Comparison of ENCODE assay signal across 8 mouse cellular contexts in genomic region chr4:46374455-46374854, GRCm38 (mm10). TPM values are rescaled to one million over a fixed set of nuclear protein-coding genes. Genes with fewer than 3 reads are reported as not detected.
DNase-seq lines count a peak whose midpoint lies in the region; ATAC-seq and TF ChIP-seq lines count a peak whose summit lies in the region.

No protein-coding gene starts in this region.

- peaks cover 25% of the 10 kb centered on the region for H3K27me3 ChIP-seq in hindbrain, embryonic 10.5 days (ENCODE audit: insufficient read depth, poor library complexity, severe bottlenecking)
- H3K27me3 ChIP-seq in liver, embryonic 12.5 days (replicated peaks) = peaks cover 33% of the 10 kb centered on the region
- H3K27me3 ChIP-seq in neural tube, embryonic 14.5 days (ENCODE audit: control insufficient read depth, insufficient read depth, low read length) = no peaks in the 10 kb centered on the region

- peak; percentile 54 for ATAC-seq in CD4-positive, CD25-positive, alpha-beta regulatory T cell, adult 4 months
- ATAC-seq in common myeloid progenitor, adult 5-6 weeks (replicated peaks; ENCODE audit: low read depth, poor library complexity, severe bottlenecking) = peak; percentile 20; the same call in 1 of the 2 replicates
- peak; percentile 25; the same call in 1 of the 2 replicates for ATAC-seq in liver, embryonic 12.5 days
- ATAC-seq in neural tube, embryonic 14.5 days (ENCODE audit: low read depth) = no peak

- peaks cover 38% of the 10 kb centered on the region for H3K36me3 ChIP-seq in hindbrain, embryonic 10.5 days
- H3K36me3 ChIP-seq in liver, embryonic 12.5 days = peaks cover 47% of the 10 kb centered on the region
- peaks cover 5% of the 10 kb centered on the region; the same call in 1 of the 2 replicates for H3K36me3 ChIP-seq in neural tube, embryonic 14.5 days (ENCODE audit: control insufficient read depth, insufficient read depth, low read length)

- H3K4me1 ChIP-seq in hindbrain, embryonic 10.5 days (replicated peaks) = peaks cover 12% of the 10 kb centered on the region; the same call in 1 of the 2 replicates
- peaks cover 12% of the 10 kb centered on the region for H3K4me1 ChIP-seq in liver, embryonic 12.5 days
- no peaks in the 10 kb centered on the region for H3K4me1 ChIP-seq in neural tube, embryonic 14.5 days (ENCODE audit: control insufficient read depth, insufficient read depth, low read length)

- peak overlapping the region; percentile 47; the same call in 1 of the 2 replicates for H3K9ac ChIP-seq in liver, embryonic 12.5 days
- no peak overlapping the region for H3K9ac ChIP-seq in neural tube, embryonic 14.5 days (replicated peaks; ENCODE audit: low read depth, low read length)

- H3K9me3 ChIP-seq in hindbrain, embryonic 10.5 days = no peaks in the 10 kb centered on the region
- H3K9me3 ChIP-seq in liver, embryonic 12.5 days (replicated peaks) = no peaks in the 10 kb centered on the region
- H3K9me3 ChIP-seq in neural tube, embryonic 14.5 days (ENCODE audit: control insufficient read depth, low read length) = no peaks in the 10 kb centered on the region

- peak overlapping the region; percentile 72 for H3K4me3 ChIP-seq in gastrocnemius, adult 2 months
- H3K4me3 ChIP-seq in hindbrain, embryonic 10.5 days = peak overlapping the region; percentile 48
- peak overlapping the region; percentile 38 for H3K4me3 ChIP-seq in liver, embryonic 12.5 days
- 0 out of 2 replicates have a peak overlapping the region, but pooled peaks have one; percentile 14 for H3K4me3 ChIP-seq in neural tube, embryonic 14.5 days (ENCODE audit: low read depth, low read length)

- intact Hi-C loops in gastrocnemius, adult 2 months (cut with DNase I) = loop anchor here (5.0 kb wide), 1 partner anchor 172 kb away; no protein-coding TSS in a partner anchor

- peak overlapping the region; percentile 62 for H3K4me2 ChIP-seq in liver, embryonic 12.5 days
- H3K4me2 ChIP-seq in neural tube, embryonic 14.5 days (ENCODE audit: low read depth, low read length) = peak overlapping the region; percentile 50

- peak overlapping the region; percentile 67; the same call in 1 of the 2 replicates for H3K27ac ChIP-seq in gastrocnemius, adult 2 months
- no peak overlapping the region for H3K27ac ChIP-seq in hindbrain, embryonic 10.5 days
- H3K27ac ChIP-seq in liver, embryonic 12.5 days = peak overlapping the region; percentile 12; the same call in 1 of the 2 replicates
- H3K27ac ChIP-seq in neural tube, embryonic 14.5 days (ENCODE audit: low read depth, low read length) = no peak overlapping the region

- peak; percentile 60 for TF ChIP-seq CTCF in gastrocnemius, adult 2 months (IDR thresholded peaks at IDR 0.05)

- DNase-seq in gastrocnemius, adult 2 months = peak; percentile 34
- DNase-seq in gastrocnemius, postnatal 10 days = no peak
- DNase-seq in hindbrain, embryonic 10.5 days (ENCODE audit: low spot score) = no peak
- DNase-seq in gastrocnemius, adult 18-20 months (ENCODE audit: low spot score) = no peak

- WGBS in hindbrain, embryonic 10.5 days = 52% methylated on average over 6 of the region's 6 CpGs
- WGBS in liver, embryonic 12.5 days (ENCODE audit: insufficient replicate concordance) = 56% methylated on average over 6 of the region's 6 CpGs
- WGBS in neural tube, embryonic 14.5 days = 63% methylated on average over 6 of the region's 6 CpGs

RNA-seq across cellular contexts. Expression of gene Trmo, which starts 14.8 kb away (rescaled TPM):
- total RNA-seq in gastrocnemius, adult 2 months (2021) = 1 to 10 TPM; 2.8 to 3.0 TPM
- total RNA-seq in gastrocnemius, postnatal 10 days (2021) = 1 to 10 TPM; 3.5 to 4.0 TPM
- 10 to 100 TPM; 20.9 TPM for polyA plus RNA-seq in CD4-positive, CD25-positive, alpha-beta regulatory T cell, adult 4 months (2017; shearing (Covaris generic))
- total RNA-seq in common myeloid progenitor, adult 5-6 weeks (2017) = 9.7 and 17.0 TPM in 2 replicates
- polyA plus RNA-seq in hindbrain, embryonic 10.5 days (2016; fragmentation: Nextera tagmentation; extraction: Ambion mirVana) = 10.4 and 11.9 TPM in 2 replicates
- polyA plus RNA-seq in liver, embryonic 12.5 days (2016; fragmentation: Nextera tagmentation; extraction: Ambion mirVana) = 9.2 and 11.5 TPM in 2 replicates
- 9.7 and 10.0 TPM in 2 replicates for polyA plus RNA-seq in neural tube, embryonic 14.5 days (2014; fragmentation: Nextera tagmentation; extraction: Ambion mirVana)
- 1 to 10 TPM; 2.6 to 3.1 TPM for total RNA-seq in gastrocnemius, adult 18-20 months (2021)

RNA-seq across cellular contexts. Expression of gene Foxe1, which starts 31.0 kb away (rescaled TPM):
- not detected for total RNA-seq in gastrocnemius, adult 2 months (2021)
- not detected for total RNA-seq in gastrocnemius, postnatal 10 days (2021)
- not detected for polyA plus RNA-seq in CD4-positive, CD25-positive, alpha-beta regulatory T cell, adult 4 months (2017; shearing (Covaris generic))
- total RNA-seq in common myeloid progenitor, adult 5-6 weeks (2017) = 0.34 TPM in 1 of 2 replicates, not detected in the other
- 0.27 and 0.60 TPM in 2 replicates for polyA plus RNA-seq in hindbrain, embryonic 10.5 days (2016; fragmentation: Nextera tagmentation; extraction: Ambion mirVana)
- polyA plus RNA-seq in liver, embryonic 12.5 days (2016; fragmentation: Nextera tagmentation; extraction: Ambion mirVana) = 0.08 TPM in 1 of 2 replicates, not detected in the other
- not detected in 2 replicates for polyA plus RNA-seq in neural tube, embryonic 14.5 days (2014; fragmentation: Nextera tagmentation; extraction: Ambion mirVana)
- total RNA-seq in gastrocnemius, adult 18-20 months (2021) = not detected

RNA-seq across cellular contexts. Expression of gene Hemgn, which starts 38.9 kb away (rescaled TPM):
- total RNA-seq in gastrocnemius, adult 2 months (2021) = not detected
- total RNA-seq in gastrocnemius, postnatal 10 days (2021) = 1 to 10 TPM in 1 of 2 experiments, not detected in 1; 1.7 TPM
- polyA plus RNA-seq in CD4-positive, CD25-positive, alpha-beta regulatory T cell, adult 4 months (2017; shearing (Covaris generic)) = under 1 TPM in 1 of 2 experiments, not detected in 1; 0.36 TPM
- 64.2 and 76.9 TPM in 2 replicates for total RNA-seq in common myeloid progenitor, adult 5-6 weeks (2017)
- polyA plus RNA-seq in hindbrain, embryonic 10.5 days (2016; fragmentation: Nextera tagmentation; extraction: Ambion mirVana) = 13.2 and 14.3 TPM in 2 replicates
- 425 and 445 TPM in 2 replicates for polyA plus RNA-seq in liver, embryonic 12.5 days (2016; fragmentation: Nextera tagmentation; extraction: Ambion mirVana)
- 0.28 and 0.81 TPM in 2 replicates for polyA plus RNA-seq in neural tube, embryonic 14.5 days (2014; fragmentation: Nextera tagmentation; extraction: Ambion mirVana)
- total RNA-seq in gastrocnemius, adult 18-20 months (2021) = not detected

Comparison
In these comparisons a context has a peak if more than half of its experiments do, and no peak if none do; other contexts are left out.
1. H3K27ac ChIP-seq: peak in gastrocnemius, adult 2 months (single experiment) and liver, embryonic 12.5 days (single experiment); none in hindbrain, embryonic 10.5 days (single experiment) and neural tube, embryonic 14.5 days (single experiment).
2. H3K4me3 ChIP-seq: peak in every context shown above with its lines; median percentile 72 in gastrocnemius, adult 2 months; 48 in hindbrain, embryonic 10.5 days; 38 in liver, embryonic 12.5 days; 14 in neural tube, embryonic 14.5 days.
3. RNA of gene Hemgn, which starts 38.9 kb away (total RNA-seq): 64.2 to 76.9 TPM in common myeloid progenitor, adult 5-6 weeks; 1.7 TPM in gastrocnemius, postnatal 10 days, not detected in gastrocnemius, adult 2 months and not detected in gastrocnemius, adult 18-20 months; every median in the first group is over 10 times any median in the second.